Mouse (Mus musculus) thymus, postnatal 14 days (tissue): Measurements from ENCODE around the gene Gm49403.

Source experiments
- DNase-seq: peaks from one replicate; pipeline ENCODE4 v3.0.0; 2021

The Gm49403 gene

GRCm38 (mm10) chr19:8919684-8920072 is 35.9 kb downstream of the Gm49403 start:
- no peak for DNase-seq

GRCm38 (mm10) chr19:8920073-8920736 is 36.5 kb downstream of the Gm49403 start, which contains the start of gene B3gat3:
Gene B3gat3 (plus strand): TSS chr19:8920374.
- DNase-seq, result peak; percentile 85

GRCm38 (mm10) chr19:8920836-8921291 is 37.1 kb downstream of the Gm49403 start:
- peak; percentile 39 for DNase-seq

GRCm38 (mm10) chr19:8921741-8922140 is 38.0 kb downstream of the Gm49403 start:
- DNase-seq, result no peak

GRCm38 (mm10) chr19:8926766-8927165 is 43.0 kb downstream of the Gm49403 start:
- no peak for DNase-seq

- DNase-seq, result no peak
Observed at GRCm38 (mm10) chr19:8927891-8928525, 44.3 kb downstream of the Gm49403 start.

GRCm38 (mm10) chr19:8928689-8929223 is 45.0 kb downstream of the Gm49403 start:
- DNase-seq, result no peak

- peak; percentile 93 for DNase-seq
Observed at GRCm38 (mm10) chr19:8929224-8930088, 45.7 kb downstream of the Gm49403 start, which contains the start of the genes Rom1 and Eml3. Gene Rom1 (minus strand): TSS chr19:8929356. Gene Eml3 (plus strand): TSS chr19:8929552.

GRCm38 (mm10) chr19:8930117-8930516 is 46.4 kb downstream of the Gm49403 start:
- no peak for DNase-seq

GRCm38 (mm10) chr19:8930771-8931170 is 47.0 kb downstream of the Gm49403 start:
- DNase-seq, result no peak

- DNase-seq, result no peak
Observed at GRCm38 (mm10) chr19:8936736-8937135, 53.0 kb downstream of the Gm49403 start.
